Mouse (Mus musculus) forebrain, postnatal 0 days (tissue): ENCODE results near the gene Dio2. TPM values are rescaled to one million over a fixed set of nuclear protein-coding genes. Genes with fewer than 3 reads are reported as not detected.
A peak's percentile ranks its signal among the peaks of the same experiment; 100 is the strongest.

ENCODE experiments used
- ATAC-seq: fragments of 200-750 bp; cut with Nextera tagmentation; 2 replicates; pipeline ENCODE4 v1.8.0; 2017; ENCODE audit warnings: mild to moderate bottlenecking, moderate library complexity
- DNase-seq: peaks from one replicate; pipeline ENCODE4 v3.0.0-alpha.2; 2015
- H3K27ac ChIP-seq: fragments of 300-500 bp; sonication (generic); 2 replicates; pipeline ENCODE4 v1.5.1; 2014; ENCODE audit warnings: low read depth, mild to moderate bottlenecking, antibody characterized with exemption, low read length, moderate library complexity, mixed read lengths
- H3K27me3 ChIP-seq: fragments of 300-500 bp; sonication (generic); 2 replicates; pipeline ENCODE4 v1.6.1; 2014; ENCODE audit warnings: mild to moderate bottlenecking, low read length, mixed read lengths; ENCODE audit not compliant: insufficient read depth
- H3K36me3 ChIP-seq: fragments of 300-500 bp; sonication (generic); 2 replicates; pipeline ENCODE4 v1.6.1; 2014; ENCODE audit warnings: mild to moderate bottlenecking, moderate library complexity; ENCODE audit not compliant: insufficient read depth
- H3K4me1 ChIP-seq: fragments of 300-500 bp; sonication (generic); 2 replicates; pipeline ENCODE4 v1.6.1; 2014; ENCODE audit warnings: antibody characterized with exemption; ENCODE audit not compliant: insufficient read depth
- H3K4me2 ChIP-seq: fragments of 300-500 bp; sonication (generic); 2 replicates; pipeline ENCODE4 v1.6.1; 2014; ENCODE audit warnings: low read depth, mild to moderate bottlenecking, moderate library complexity
- H3K4me3 ChIP-seq: fragments of 300-500 bp; sonication (generic); 2 replicates; pipeline ENCODE4 v1.5.1; 2014; ENCODE audit warnings: low read depth, low read length, mixed read lengths
- H3K9ac ChIP-seq: fragments of 300-500 bp; sonication (generic); 2 replicates; pipeline ENCODE4 v1.6.1; 2014; ENCODE audit warnings: mild to moderate bottlenecking
- H3K9me3 ChIP-seq: fragments of 300-500 bp; sonication (generic); 2 replicates; pipeline ENCODE4 v1.6.1; 2016; ENCODE audit warnings: low read length
- CTCF ChIP-seq: sonication (generic); IDR thresholded peaks from 2 replicates; pipeline ENCODE4 v1.5.1; 2016; ENCODE audit warnings: antibody characterized with exemption, control low read depth, low read depth
- WGBS: fragments of 180-500 bp; shearing (Covaris S2); extraction: QIAGEN DNeasy Blood & Tissue Kit; methylation state at CpG from one replicate; pipeline ENCODE4 v1.1.7; 2014; 5-methylcytosine and 5-hydroxymethylcytosine counted together
- polyA plus RNA-seq: library from polyadenylated mRNA; unstranded; fragments of >200 nt; fragmentation: Nextera tagmentation; extraction: Ambion mirVana; gene quantifications from 2 replicates; pipeline ENCODE4 v1.2.1, GENCODE M21; 2015
- total RNA-seq: library from RNA; depleted of rRNA; stranded (reverse); fragments of >200 nt; gene quantifications from 2 replicates; pipeline ENCODE4 v1.2.3, GENCODE M21; 2014; rRNA removed

Dio2 gene
- total RNA-seq (10.5 and 16.6 TPM in 2 replicates), polyA plus RNA-seq (2.7 and 3.1 TPM in 2 replicates)

DNA sequence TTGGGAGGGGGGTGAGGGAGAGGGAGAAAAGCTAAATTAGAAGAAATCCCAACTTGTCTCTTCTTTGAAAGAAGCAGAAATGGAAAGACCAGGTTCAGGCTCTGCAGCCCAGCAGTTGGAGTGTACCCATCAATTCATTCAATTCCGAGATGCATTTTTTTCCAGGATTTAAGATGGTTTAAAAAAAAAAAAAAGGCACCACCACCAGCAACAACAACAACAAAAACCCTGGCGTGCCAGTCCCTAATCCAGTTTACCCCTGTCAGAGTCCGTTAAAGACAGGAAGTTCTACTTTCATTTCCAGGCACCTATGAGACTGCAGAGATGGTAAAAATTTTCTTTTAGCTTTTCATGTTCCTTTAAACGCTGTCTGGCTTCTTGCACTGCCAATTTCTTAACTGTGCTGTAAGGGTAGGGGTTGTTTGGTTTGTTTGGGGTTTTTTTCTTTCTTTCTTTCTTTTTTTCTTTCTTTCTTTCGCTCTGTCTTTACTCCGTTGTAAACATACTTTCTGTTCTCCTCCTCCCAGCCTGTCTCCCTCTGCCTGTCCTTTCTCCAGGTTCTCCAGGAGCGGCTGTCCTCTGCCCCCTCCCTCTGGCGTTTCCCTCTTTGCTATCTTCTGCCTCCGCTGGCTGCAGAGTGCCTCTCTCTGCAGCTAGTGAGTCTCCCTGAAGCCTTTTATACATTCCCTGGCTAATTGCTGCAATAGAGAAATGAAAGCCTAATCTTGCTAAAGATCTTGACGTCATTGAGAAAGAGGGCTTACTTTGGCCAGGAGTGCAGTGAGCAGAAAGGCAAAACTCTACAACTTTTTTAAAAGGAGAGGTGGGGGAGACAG is at the start of gene Dio2:
Gene Dio2 (minus strand): TSS at position 51 of the 836 bp plus-strand sequence.
- Histone ChIP-seq H3K27me3 (no peaks in the 10 kb centered on the region), H3K9me3 (no peaks in the 10 kb centered on the region), H3K4me3 (peak within 1 kb of the TSS; percentile 19), H3K36me3 (no peaks in the 10 kb centered on the region), H3K27ac (no peak within 1 kb of the TSS), H3K4me2 (peak within 1 kb of the TSS; percentile 45), H3K9ac (no peak within 1 kb of the TSS; the same call in 1 of the 2 replicates), H3K4me1 (no peaks in the 10 kb centered on the region)
- peak; percentile 17 for DNase-seq
- 9% methylated on average over 10 of the region's 10 CpGs for WGBS
- peak; percentile 16; the same call in 1 of the 2 replicates for TF ChIP-seq CTCF
- ATAC-seq = 0 out of 2 replicates have a peak, but pooled peaks have one; percentile 42

DNA sequence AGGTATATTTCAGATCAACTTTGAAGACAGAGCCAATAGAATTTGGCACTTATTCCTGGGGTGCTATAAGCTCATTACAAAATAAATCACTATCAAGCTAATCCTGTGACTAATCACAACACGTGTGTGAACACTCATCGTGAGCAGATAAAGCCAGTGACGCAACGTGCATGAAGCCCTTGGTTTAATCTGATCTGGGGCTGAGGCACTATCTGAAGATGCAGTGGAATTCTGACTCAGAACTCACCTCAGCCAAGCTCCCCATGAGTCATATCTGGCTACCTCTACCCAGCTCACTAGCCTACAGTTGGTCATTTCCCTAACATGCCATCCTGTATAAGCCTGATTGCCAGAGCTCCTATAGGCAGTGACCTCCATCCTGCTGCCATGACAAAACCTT is 43.2 kb upstream of the Dio2 start:
- no peak for TF ChIP-seq CTCF
- no peak overlapping the region for H3K4me2 ChIP-seq
- 88% methylated on average over 4 of the region's 4 CpGs for WGBS
- H3K9me3 ChIP-seq = no peaks in the 10 kb centered on the region
- H3K4me1 ChIP-seq = no peaks in the 10 kb centered on the region
- H3K27ac ChIP-seq = no peak overlapping the region
- no peak overlapping the region for H3K4me3 ChIP-seq
- no peak overlapping the region for H3K9ac ChIP-seq
- no peaks in the 10 kb centered on the region for H3K27me3 ChIP-seq
- no peak for DNase-seq
- ATAC-seq = no peak
- H3K36me3 ChIP-seq = no peaks in the 10 kb centered on the region

DNA sequence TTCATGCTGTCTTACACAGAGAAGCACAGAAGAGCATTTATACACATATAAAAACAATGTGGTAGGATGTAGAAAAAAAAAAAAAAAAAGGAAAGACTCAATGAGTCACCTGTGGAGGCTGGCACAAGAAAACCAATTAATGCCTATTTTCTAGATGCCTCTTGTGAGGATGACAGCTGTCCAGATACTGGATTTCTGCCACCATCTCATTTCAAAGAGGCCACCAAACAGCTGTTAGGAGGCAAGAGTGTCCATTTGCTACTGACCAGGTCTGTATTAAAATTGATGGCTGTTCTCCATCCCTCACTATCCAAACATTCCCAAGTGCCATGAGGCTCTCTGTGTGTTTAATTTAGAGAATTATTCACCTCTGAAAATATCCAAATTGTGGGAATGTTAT is 6.5 kb upstream of the Dio2 start:
- ATAC-seq (no peak), DNase-seq (no peak)
- no peak overlapping the region for H3K4me2 ChIP-seq
- no peaks in the 10 kb centered on the region for H3K27me3 ChIP-seq
- no peaks in the 10 kb centered on the region for H3K36me3 ChIP-seq
- no peak for TF ChIP-seq CTCF
- H3K4me1 ChIP-seq = no peaks in the 10 kb centered on the region
- H3K4me3 ChIP-seq = no peak overlapping the region
- no peak overlapping the region for H3K27ac ChIP-seq
- H3K9me3 ChIP-seq = no peaks in the 10 kb centered on the region
- H3K9ac ChIP-seq = no peak overlapping the region

DNA sequence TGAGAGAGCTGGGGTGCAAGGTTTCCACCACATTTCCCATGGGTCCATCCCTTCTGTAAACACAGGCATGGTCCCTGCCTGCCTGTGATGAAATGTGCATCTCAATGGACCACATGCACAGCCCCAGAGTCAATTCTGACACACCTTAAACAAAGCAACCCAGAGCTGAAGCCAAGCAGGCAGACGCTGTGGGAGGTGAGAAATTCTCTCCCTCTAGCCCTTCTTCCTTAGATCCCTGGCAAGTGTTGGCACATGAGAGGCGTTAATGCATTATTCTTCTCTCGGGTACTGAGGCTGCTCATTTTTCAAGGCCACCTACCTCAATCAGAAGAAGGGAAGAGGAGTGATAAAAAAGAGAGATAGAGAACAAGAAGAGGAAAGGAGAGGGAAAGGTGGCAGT is 5.4 kb upstream of the Dio2 start:
- H3K4me2 ChIP-seq = no peak overlapping the region
- H3K27me3 ChIP-seq = no peaks in the 10 kb centered on the region
- H3K4me1 ChIP-seq = no peaks in the 10 kb centered on the region
- WGBS = 48% methylated on average over 3 of the region's 3 CpGs
- no peak overlapping the region for H3K9ac ChIP-seq
- no peaks in the 10 kb centered on the region for H3K36me3 ChIP-seq
- ATAC-seq = no peak
- no peak for DNase-seq
- no peak overlapping the region for H3K4me3 ChIP-seq
- H3K9me3 ChIP-seq = no peaks in the 10 kb centered on the region
- H3K27ac ChIP-seq = no peak overlapping the region
- TF ChIP-seq CTCF = no peak

GRCm38 (mm10) chr12:90740468-90740867 is 2.2 kb upstream of the Dio2 start:
- no peaks in the 10 kb centered on the region for H3K4me1 ChIP-seq
- H3K4me3 ChIP-seq = no peak overlapping the region
- H3K9me3 ChIP-seq = no peaks in the 10 kb centered on the region
- H3K27ac ChIP-seq = no peak overlapping the region
- ATAC-seq (peak; percentile 53; the same call in 1 of the 2 replicates), DNase-seq (peak; percentile 43)
- H3K9ac ChIP-seq = no peak overlapping the region
- WGBS = 45% methylated on average over 2 of the region's 2 CpGs
- peak; percentile 56 for TF ChIP-seq CTCF
- no peaks in the 10 kb centered on the region for H3K27me3 ChIP-seq
- H3K4me2 ChIP-seq = no peak overlapping the region
- no peaks in the 10 kb centered on the region for H3K36me3 ChIP-seq

DNA sequence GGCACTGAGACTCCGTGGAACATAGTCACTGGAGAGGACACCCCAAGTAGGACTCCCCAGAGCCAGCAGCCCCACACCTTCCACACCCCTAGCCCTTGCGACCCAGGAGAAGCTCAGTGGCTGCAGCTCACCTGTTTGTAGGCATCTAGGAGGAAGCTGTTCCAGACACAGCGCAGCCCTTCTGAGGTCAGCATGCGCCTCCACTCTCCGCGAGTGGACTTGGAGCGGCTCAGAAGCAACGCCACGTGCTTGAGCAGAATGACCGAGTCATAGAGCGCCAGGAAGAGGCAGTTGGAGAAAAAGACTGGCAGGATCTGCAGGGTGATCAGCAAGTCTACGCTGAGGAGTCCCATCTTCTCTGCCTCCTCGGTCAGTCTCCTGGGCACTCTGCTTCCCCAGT is 306 bp downstream of the Dio2 start:
- no peaks in the 10 kb centered on the region for H3K9me3 ChIP-seq
- no peak for ATAC-seq
- no peaks in the 10 kb centered on the region for H3K27me3 ChIP-seq
- H3K4me3 ChIP-seq = peak overlapping the region; percentile 19
- no peak for TF ChIP-seq CTCF
- no peak overlapping the region for H3K9ac ChIP-seq
- WGBS = 80% methylated on average over 13 of the region's 13 CpGs
- H3K4me2 ChIP-seq = peak overlapping the region; percentile 45
- H3K36me3 ChIP-seq = no peaks in the 10 kb centered on the region
- DNase-seq = no peak
- no peaks in the 10 kb centered on the region for H3K4me1 ChIP-seq
- H3K27ac ChIP-seq = no peak overlapping the region

GRCm38 (mm10) chr12:90735447-90735846 is 2.8 kb downstream of the Dio2 start:
- 81% methylated on average over 6 of the region's 6 CpGs for WGBS
- Histone ChIP-seq H3K27me3 (no peaks in the 10 kb centered on the region), H3K9ac (no peak overlapping the region), H3K4me2 (no peak overlapping the region), H3K4me3 (no peak overlapping the region), H3K36me3 (no peaks in the 10 kb centered on the region), H3K27ac (no peak overlapping the region), H3K4me1 (no peaks in the 10 kb centered on the region), H3K9me3 (no peaks in the 10 kb centered on the region)
- ATAC-seq (no peak), DNase-seq (no peak)
- TF ChIP-seq CTCF = no peak
